Mouse (Mus musculus): ENCODE measurements around the gene Svep1. TPM values are rescaled to one million over a fixed set of nuclear protein-coding genes. Genes with fewer than 3 reads are reported as not detected.

Svep1 gene
- polyA plus RNA-seq, 1 experiment from 2014 or later, result 7.7 TPM

- H3K4me2 ChIP-seq (replicated peaks), result no peak overlapping the region
- no peaks in the 10 kb centered on the region for H3K4me1 ChIP-seq
- H3K9ac ChIP-seq, result no peak overlapping the region
- no peak for ATAC-seq (ENCODE audit: insufficient number of reproducible peaks, insufficient read depth, low FRiP score, low TSS enrichment)
- H3K4me3 ChIP-seq, result no peak overlapping the region
- WGBS, result 76% methylated on average over 4 of the region's 4 CpGs
- H3K36me3 ChIP-seq, result no peaks in the 10 kb centered on the region
- H3K9me3 ChIP-seq, result no peaks in the 10 kb centered on the region
- no peak overlapping the region for H3K27ac ChIP-seq
- H3K27me3 ChIP-seq, result no peaks in the 10 kb centered on the region
Measured at GRCm38 (mm10) chr4:58197230-58197629, 9.4 kb downstream of the Svep1 start.

- H3K9me3 ChIP-seq, result no peaks in the 10 kb centered on the region
- H3K36me3 ChIP-seq, result no peaks in the 10 kb centered on the region
- 79% methylated on average over 4 of the region's 4 CpGs for WGBS
- no peak overlapping the region for H3K4me2 ChIP-seq (replicated peaks)
- no peaks in the 10 kb centered on the region for H3K4me1 ChIP-seq
- no peak overlapping the region for H3K4me3 ChIP-seq
- H3K27ac ChIP-seq, result no peak overlapping the region
- no peak overlapping the region for H3K9ac ChIP-seq
- no peak for ATAC-seq (ENCODE audit: insufficient number of reproducible peaks, insufficient read depth, low FRiP score, low TSS enrichment)
- H3K27me3 ChIP-seq, result no peaks in the 10 kb centered on the region
Measured at GRCm38 (mm10) chr4:58196795-58197194, 9.9 kb downstream of the Svep1 start.

- ATAC-seq (ENCODE audit: insufficient number of reproducible peaks, insufficient read depth, low FRiP score, low TSS enrichment), result no peak
- H3K4me2 ChIP-seq (replicated peaks), result no peak overlapping the region
- no peak overlapping the region for H3K27ac ChIP-seq
- no peak overlapping the region for H3K4me3 ChIP-seq
- no peaks in the 10 kb centered on the region for H3K9me3 ChIP-seq
- no peaks in the 10 kb centered on the region for H3K27me3 ChIP-seq
- H3K9ac ChIP-seq, result no peak overlapping the region
- H3K36me3 ChIP-seq, result no peaks in the 10 kb centered on the region
- no peaks in the 10 kb centered on the region for H3K4me1 ChIP-seq
- WGBS, result 84% methylated on average over 2 of the region's 2 CpGs
Measured at GRCm38 (mm10) chr4:58195936-58196335, 10.7 kb downstream of the Svep1 start.

GRCm38 (mm10) chr4:58189281-58189680, 17.4 kb downstream of the Svep1 start:
- H3K4me1 ChIP-seq, result no peaks in the 10 kb centered on the region
- H3K36me3 ChIP-seq, result no peaks in the 10 kb centered on the region
- H3K4me3 ChIP-seq, result no peak overlapping the region
- no peak overlapping the region for H3K27ac ChIP-seq
- H3K9me3 ChIP-seq, result no peaks in the 10 kb centered on the region
- H3K9ac ChIP-seq, result no peak overlapping the region
- H3K27me3 ChIP-seq, result no peaks in the 10 kb centered on the region
- no peak for ATAC-seq (ENCODE audit: insufficient number of reproducible peaks, insufficient read depth, low FRiP score, low TSS enrichment)
- no peak overlapping the region for H3K4me2 ChIP-seq (replicated peaks)
- WGBS, result 56% methylated on average over 5 of the region's 5 CpGs

- no peaks in the 10 kb centered on the region for H3K4me1 ChIP-seq
- H3K4me2 ChIP-seq (replicated peaks), result no peak overlapping the region
- no peaks in the 10 kb centered on the region for H3K27me3 ChIP-seq
- H3K4me3 ChIP-seq, result no peak overlapping the region
- H3K9me3 ChIP-seq, result no peaks in the 10 kb centered on the region
- ATAC-seq (ENCODE audit: insufficient number of reproducible peaks, insufficient read depth, low FRiP score, low TSS enrichment), result no peak
- no peak overlapping the region for H3K9ac ChIP-seq
- no peaks in the 10 kb centered on the region for H3K36me3 ChIP-seq
- no peak overlapping the region for H3K27ac ChIP-seq
- WGBS, result 77% methylated on average over 3 of the region's 3 CpGs
Measured at GRCm38 (mm10) chr4:58185401-58185800, 21.3 kb downstream of the Svep1 start.

GRCm38 (mm10) chr4:58184681-58185341, 21.8 kb downstream of the Svep1 start:
- no peak for ATAC-seq (ENCODE audit: insufficient number of reproducible peaks, insufficient read depth, low FRiP score, low TSS enrichment)
- Histone ChIP-seq H3K4me3 (no peak overlapping the region), H3K4me1 (no peaks in the 10 kb centered on the region), H3K27ac (peak overlapping the region; percentile 17; the same call in 1 of the 2 replicates), H3K36me3 (no peaks in the 10 kb centered on the region), H3K9ac (no peak overlapping the region), H3K27me3 (no peaks in the 10 kb centered on the region), H3K9me3 (no peaks in the 10 kb centered on the region), H3K4me2 (replicated peaks) (no peak overlapping the region)
- 62% methylated on average over 5 of the region's 5 CpGs for WGBS

GRCm38 (mm10) chr4:58183897-58184296, 22.8 kb downstream of the Svep1 start:
- ATAC-seq (ENCODE audit: insufficient number of reproducible peaks, insufficient read depth, low FRiP score, low TSS enrichment), result no peak
- Histone ChIP-seq H3K4me3 (no peak overlapping the region), H3K36me3 (no peaks in the 10 kb centered on the region), H3K4me2 (replicated peaks) (no peak overlapping the region), H3K27me3 (no peaks in the 10 kb centered on the region), H3K4me1 (0 out of 2 replicates have a peak, but pooled peaks cover 5% of the 10 kb centered on the region), H3K9ac (no peak overlapping the region), H3K27ac (no peak overlapping the region), H3K9me3 (no peaks in the 10 kb centered on the region)
- 83% methylated on average over 4 of the region's 4 CpGs for WGBS

GRCm38 (mm10) chr4:58178489-58178888, 28.2 kb downstream of the Svep1 start:
- no peak overlapping the region for H3K9ac ChIP-seq
- ATAC-seq (ENCODE audit: insufficient number of reproducible peaks, insufficient read depth, low FRiP score, low TSS enrichment), result no peak
- H3K27ac ChIP-seq, result no peak overlapping the region
- 0 out of 2 replicates have a peak, but pooled peaks cover 5% of the 10 kb centered on the region for H3K4me1 ChIP-seq
- H3K36me3 ChIP-seq, result peaks cover 12% of the 10 kb centered on the region; the same call in 1 of the 2 replicates
- no peak overlapping the region for H3K4me2 ChIP-seq (replicated peaks)
- H3K27me3 ChIP-seq, result no peaks in the 10 kb centered on the region
- WGBS, result 57% methylated on average over 6 of the region's 6 CpGs
- H3K9me3 ChIP-seq, result no peaks in the 10 kb centered on the region
- no peak overlapping the region for H3K4me3 ChIP-seq

GRCm38 (mm10) chr4:58177256-58177655, 29.4 kb downstream of the Svep1 start:
- H3K9me3 ChIP-seq, result no peaks in the 10 kb centered on the region
- no peak overlapping the region for H3K4me2 ChIP-seq (replicated peaks)
- H3K27me3 ChIP-seq, result no peaks in the 10 kb centered on the region
- H3K4me1 ChIP-seq, result 0 out of 2 replicates have a peak, but pooled peaks cover 5% of the 10 kb centered on the region
- H3K36me3 ChIP-seq, result peaks cover 12% of the 10 kb centered on the region; the same call in 1 of the 2 replicates
- no peak for ATAC-seq (ENCODE audit: insufficient number of reproducible peaks, insufficient read depth, low FRiP score, low TSS enrichment)
- no peak overlapping the region for H3K4me3 ChIP-seq
- no peak overlapping the region for H3K9ac ChIP-seq
- 92% methylated on average over 15 of the region's 15 CpGs for WGBS
- no peak overlapping the region for H3K27ac ChIP-seq

- no peak overlapping the region for H3K4me2 ChIP-seq (replicated peaks)
- 82% methylated on average over 4 of the region's 4 CpGs for WGBS
- H3K36me3 ChIP-seq, result peaks cover 12% of the 10 kb centered on the region; the same call in 1 of the 2 replicates
- no peak overlapping the region for H3K9ac ChIP-seq
- H3K27me3 ChIP-seq, result no peaks in the 10 kb centered on the region
- H3K4me3 ChIP-seq, result no peak overlapping the region
- no peak for ATAC-seq (ENCODE audit: insufficient number of reproducible peaks, insufficient read depth, low FRiP score, low TSS enrichment)
- 0 out of 2 replicates have a peak, but pooled peaks cover 5% of the 10 kb centered on the region for H3K4me1 ChIP-seq
- no peak overlapping the region for H3K27ac ChIP-seq
- no peaks in the 10 kb centered on the region for H3K9me3 ChIP-seq
Measured at GRCm38 (mm10) chr4:58174435-58174987, 32.1 kb downstream of the Svep1 start.

GRCm38 (mm10) chr4:58173401-58173800, 33.3 kb downstream of the Svep1 start:
- no peak for ATAC-seq (ENCODE audit: insufficient number of reproducible peaks, insufficient read depth, low FRiP score, low TSS enrichment)
- H3K4me2 ChIP-seq (replicated peaks), result no peak overlapping the region
- no peak overlapping the region for H3K4me3 ChIP-seq
- H3K9me3 ChIP-seq, result no peaks in the 10 kb centered on the region
- no peaks in the 10 kb centered on the region for H3K27me3 ChIP-seq
- H3K36me3 ChIP-seq, result peaks cover 12% of the 10 kb centered on the region; the same call in 1 of the 2 replicates
- no peak overlapping the region for H3K27ac ChIP-seq
- no peaks in the 10 kb centered on the region for H3K4me1 ChIP-seq
- WGBS, result 83% methylated on average over 6 of the region's 6 CpGs
- H3K9ac ChIP-seq, result no peak overlapping the region

- H3K27ac ChIP-seq, result no peak overlapping the region
- 62% methylated on average over 5 of the region's 5 CpGs for WGBS
- H3K27me3 ChIP-seq, result no peaks in the 10 kb centered on the region
- no peaks in the 10 kb centered on the region for H3K4me1 ChIP-seq
- H3K9ac ChIP-seq, result no peak overlapping the region
- H3K4me2 ChIP-seq (replicated peaks), result no peak overlapping the region
- H3K4me3 ChIP-seq, result no peak overlapping the region
- no peak for ATAC-seq (ENCODE audit: insufficient number of reproducible peaks, insufficient read depth, low FRiP score, low TSS enrichment)
- H3K36me3 ChIP-seq, result peaks cover 7% of the 10 kb centered on the region; the same call in 1 of the 2 replicates
- no peaks in the 10 kb centered on the region for H3K9me3 ChIP-seq
Measured at GRCm38 (mm10) chr4:58170430-58170829, 36.2 kb downstream of the Svep1 start.
